Mouse (Mus musculus) embryonic facial prominence, embryonic 15.5 days (tissue): ENCODE data around the gene Gas2l3. TPM values are rescaled to one million over a fixed set of nuclear protein-coding genes. Genes with fewer than 3 reads are reported as not detected.

Experiments used
- ATAC-seq: fragments of 200-750 bp; cut with Nextera tagmentation; 2 replicates; pipeline ENCODE4 v1.8.0; 2017; ENCODE audit warnings: low read depth, moderate TSS enrichment; ENCODE audit not compliant: insufficient number of reproducible peaks, low FRiP score, low TSS enrichment
- H3K27ac ChIP-seq: fragments of 300-500 bp; sonication (generic); replicated peaks from 2 replicates; pipeline ENCODE4 v1.5.1; 2015; ENCODE audit warnings: mild to moderate bottlenecking, inconsistent platforms
- H3K27me3 ChIP-seq: fragments of 300-500 bp; sonication (generic); 2 replicates; pipeline ENCODE4 v1.6.1; 2015; ENCODE audit warnings: inconsistent platforms
- H3K36me3 ChIP-seq: fragments of 300-500 bp; sonication (generic); 2 replicates; pipeline ENCODE4 v1.6.1; 2015; ENCODE audit warnings: mild to moderate bottlenecking, inconsistent platforms
- H3K4me1 ChIP-seq: fragments of 300-500 bp; sonication (generic); 2 replicates; pipeline ENCODE4 v1.6.1; 2015; ENCODE audit warnings: inconsistent platforms
- H3K4me2 ChIP-seq: fragments of 300-500 bp; sonication (generic); replicated peaks from 2 replicates; pipeline ENCODE4 v1.6.1; 2015; ENCODE audit warnings: mild to moderate bottlenecking, inconsistent platforms
- H3K4me3 ChIP-seq: fragments of 300-500 bp; sonication (generic); replicated peaks from 2 replicates; pipeline ENCODE4 v1.5.1; 2015; ENCODE audit warnings: mild to moderate bottlenecking, inconsistent platforms
- H3K9ac ChIP-seq: fragments of 300-500 bp; sonication (generic); 2 replicates; pipeline ENCODE4 v1.6.1; 2015; ENCODE audit warnings: inconsistent platforms
- H3K9me3 ChIP-seq: fragments of 300-500 bp; sonication (generic); replicated peaks from 2 replicates; pipeline ENCODE4 v1.6.1; 2016; ENCODE audit warnings: inconsistent platforms
- WGBS: fragments of 180-500 bp; shearing (Covaris S2); methylation state at CpG from one replicate; pipeline ENCODE4 v1.1.7; 2015; 5-methylcytosine and 5-hydroxymethylcytosine counted together
- polyA plus RNA-seq: library from polyadenylated mRNA; unstranded; fragments of >200 nt; fragmentation: Nextera tagmentation; extraction: Ambion mirVana; gene quantifications from 2 replicates; pipeline ENCODE4 v1.2.1, GENCODE M21; 2015

The Gas2l3 gene
- polyA plus RNA-seq: 13.7 and 19.0 TPM in 2 replicates

GRCm38 (mm10) chr10:89443623-89444151 lies at the start of gene Gas2l3:
Gene Gas2l3 (minus strand): TSS chr10:89443967.
- Histone ChIP-seq H3K4me2 (peak within 1 kb of the TSS; percentile 89), H3K4me1 (peaks cover 12% of the 10 kb centered on the region; the same call in 1 of the 2 replicates), H3K27ac (peak within 1 kb of the TSS; percentile 63; the same call in 1 of the 2 replicates), H3K4me3 (peak within 1 kb of the TSS; percentile 68), H3K36me3 (no peaks in the 10 kb centered on the region), H3K9ac (peak within 1 kb of the TSS; percentile 31), H3K9me3 (no peaks in the 10 kb centered on the region), H3K27me3 (no peaks in the 10 kb centered on the region)
- WGBS: under 1% methylated on average over 39 of the region's 39 CpGs
- peak; percentile 86 for ATAC-seq

GRCm38 (mm10) chr10:89491321-89491720 lies 47.6 kb upstream of the Gas2l3 start:
- Histone ChIP-seq H3K4me2 (no peak overlapping the region), H3K4me1 (no peaks in the 10 kb centered on the region), H3K27me3 (no peaks in the 10 kb centered on the region), H3K9ac (no peak overlapping the region), H3K9me3 (no peaks in the 10 kb centered on the region), H3K27ac (no peak overlapping the region), H3K4me3 (no peak overlapping the region), H3K36me3 (no peaks in the 10 kb centered on the region)
- WGBS: 33% methylated on average over 3 of the region's 3 CpGs
- no peak for ATAC-seq

- no peak overlapping the region for H3K9ac ChIP-seq
- H3K27me3 ChIP-seq: no peaks in the 10 kb centered on the region
- no peaks in the 10 kb centered on the region for H3K36me3 ChIP-seq
- no peak overlapping the region for H3K27ac ChIP-seq
- H3K4me1 ChIP-seq: no peaks in the 10 kb centered on the region
- no peak overlapping the region for H3K4me3 ChIP-seq
- 80% methylated on average over 3 of the region's 3 CpGs for WGBS
- H3K4me2 ChIP-seq: no peak overlapping the region
- no peaks in the 10 kb centered on the region for H3K9me3 ChIP-seq
- no peak for ATAC-seq
Measured at GRCm38 (mm10) chr10:89490250-89490649, 46.5 kb upstream of the Gas2l3 start.

GRCm38 (mm10) chr10:89489459-89489858 lies 45.7 kb upstream of the Gas2l3 start:
- no peaks in the 10 kb centered on the region for H3K9me3 ChIP-seq
- WGBS: 70% methylated on average over 4 of the region's 4 CpGs
- no peak overlapping the region for H3K27ac ChIP-seq
- H3K4me2 ChIP-seq: no peak overlapping the region
- H3K4me3 ChIP-seq: no peak overlapping the region
- H3K27me3 ChIP-seq: no peaks in the 10 kb centered on the region
- H3K4me1 ChIP-seq: no peaks in the 10 kb centered on the region
- H3K9ac ChIP-seq: no peak overlapping the region
- no peak for ATAC-seq
- no peaks in the 10 kb centered on the region for H3K36me3 ChIP-seq

GRCm38 (mm10) chr10:89486995-89487742 lies 43.4 kb upstream of the Gas2l3 start:
- no peak overlapping the region for H3K9ac ChIP-seq
- H3K36me3 ChIP-seq: no peaks in the 10 kb centered on the region
- H3K4me2 ChIP-seq: no peak overlapping the region
- no peak for ATAC-seq
- no peak overlapping the region for H3K4me3 ChIP-seq
- H3K4me1 ChIP-seq: no peaks in the 10 kb centered on the region
- H3K27me3 ChIP-seq: no peaks in the 10 kb centered on the region
- WGBS: 65% methylated on average over 4 of the region's 4 CpGs
- no peak overlapping the region for H3K27ac ChIP-seq
- H3K9me3 ChIP-seq: no peaks in the 10 kb centered on the region

GRCm38 (mm10) chr10:89484907-89485306 lies 41.1 kb upstream of the Gas2l3 start:
- no peak for ATAC-seq
- no peak overlapping the region for H3K4me2 ChIP-seq
- H3K27me3 ChIP-seq: no peaks in the 10 kb centered on the region
- H3K4me1 ChIP-seq: no peaks in the 10 kb centered on the region
- no peak overlapping the region for H3K9ac ChIP-seq
- H3K4me3 ChIP-seq: no peak overlapping the region
- no peaks in the 10 kb centered on the region for H3K36me3 ChIP-seq
- H3K27ac ChIP-seq: no peak overlapping the region
- H3K9me3 ChIP-seq: no peaks in the 10 kb centered on the region

- H3K4me2 ChIP-seq: no peak overlapping the region
- H3K9ac ChIP-seq: no peak overlapping the region
- H3K36me3 ChIP-seq: no peaks in the 10 kb centered on the region
- no peak overlapping the region for H3K27ac ChIP-seq
- H3K4me1 ChIP-seq: no peaks in the 10 kb centered on the region
- WGBS: 82% methylated on average over 18 of the region's 18 CpGs
- ATAC-seq: no peak
- H3K9me3 ChIP-seq: no peaks in the 10 kb centered on the region
- no peak overlapping the region for H3K4me3 ChIP-seq
- no peaks in the 10 kb centered on the region for H3K27me3 ChIP-seq
Measured at GRCm38 (mm10) chr10:89483812-89484602, 40.2 kb upstream of the Gas2l3 start.

GRCm38 (mm10) chr10:89483113-89483512 lies 39.3 kb upstream of the Gas2l3 start:
- Histone ChIP-seq H3K9me3 (no peaks in the 10 kb centered on the region), H3K27ac (no peak overlapping the region), H3K4me3 (no peak overlapping the region), H3K4me1 (no peaks in the 10 kb centered on the region), H3K27me3 (no peaks in the 10 kb centered on the region), H3K36me3 (no peaks in the 10 kb centered on the region), H3K4me2 (no peak overlapping the region), H3K9ac (no peak overlapping the region)
- WGBS: 86% methylated on average over 14 of the region's 14 CpGs
- no peak for ATAC-seq

GRCm38 (mm10) chr10:89482142-89482681 lies 38.4 kb upstream of the Gas2l3 start:
- H3K36me3 ChIP-seq: no peaks in the 10 kb centered on the region
- ATAC-seq: no peak
- H3K9ac ChIP-seq: no peak overlapping the region
- H3K4me1 ChIP-seq: no peaks in the 10 kb centered on the region
- H3K27me3 ChIP-seq: no peaks in the 10 kb centered on the region
- no peaks in the 10 kb centered on the region for H3K9me3 ChIP-seq
- H3K27ac ChIP-seq: no peak overlapping the region
- 56% methylated on average over 10 of the region's 10 CpGs for WGBS
- H3K4me2 ChIP-seq: no peak overlapping the region
- no peak overlapping the region for H3K4me3 ChIP-seq

- no peak for ATAC-seq
- WGBS: 40% methylated on average over 7 of the region's 7 CpGs
- no peak overlapping the region for H3K9ac ChIP-seq
- no peaks in the 10 kb centered on the region for H3K36me3 ChIP-seq
- no peak overlapping the region for H3K4me2 ChIP-seq
- no peaks in the 10 kb centered on the region for H3K27me3 ChIP-seq
- no peak overlapping the region for H3K4me3 ChIP-seq
- H3K27ac ChIP-seq: no peak overlapping the region
- H3K9me3 ChIP-seq: no peaks in the 10 kb centered on the region
- no peaks in the 10 kb centered on the region for H3K4me1 ChIP-seq
Measured at GRCm38 (mm10) chr10:89481638-89482037, 37.9 kb upstream of the Gas2l3 start.

GRCm38 (mm10) chr10:89478766-89479165 lies 35.0 kb upstream of the Gas2l3 start:
- no peak for ATAC-seq
- Histone ChIP-seq H3K36me3 (no peaks in the 10 kb centered on the region), H3K4me3 (no peak overlapping the region), H3K9ac (no peak overlapping the region), H3K4me2 (no peak overlapping the region), H3K27ac (no peak overlapping the region), H3K27me3 (no peaks in the 10 kb centered on the region), H3K9me3 (no peaks in the 10 kb centered on the region), H3K4me1 (no peaks in the 10 kb centered on the region)
- WGBS: 76% methylated on average over 8 of the region's 8 CpGs
